Mouse (Mus musculus): ENCODE measurements around the gene Prr18.

DNA sequence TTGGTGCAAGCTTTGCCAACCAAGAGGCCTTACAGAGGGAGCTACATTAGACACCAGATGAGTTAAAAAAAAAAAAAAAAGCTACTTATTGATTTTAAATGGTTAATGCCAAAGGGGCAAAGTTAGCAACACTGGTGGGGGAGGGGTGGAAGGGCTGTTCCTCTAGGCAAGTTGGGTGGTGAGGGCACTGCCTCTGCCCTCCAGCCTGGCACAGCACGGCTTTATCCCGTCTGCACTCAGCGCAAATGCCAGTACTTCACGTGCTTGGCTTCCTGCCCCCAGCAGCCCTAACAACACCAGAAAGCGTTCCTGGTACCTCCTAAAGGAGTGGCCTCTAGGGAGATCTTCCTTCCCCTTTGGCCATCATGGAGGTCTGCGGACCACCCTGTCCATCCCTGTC, 6.2 kb downstream of the Prr18 start:
- TF ChIP-seq GATA1 (IDR thresholded peaks at IDR 0.05; ENCODE audit: low read length) (no peak), TAL1 (IDR thresholded peaks at IDR 0.05; ENCODE audit: low read length) (no peak)

Measured in erythroblast, embryonic 14.5 days (primary cell).